Comparison of ENCODE assay signal across 10 mouse cellular contexts in the genomic region with DNA sequence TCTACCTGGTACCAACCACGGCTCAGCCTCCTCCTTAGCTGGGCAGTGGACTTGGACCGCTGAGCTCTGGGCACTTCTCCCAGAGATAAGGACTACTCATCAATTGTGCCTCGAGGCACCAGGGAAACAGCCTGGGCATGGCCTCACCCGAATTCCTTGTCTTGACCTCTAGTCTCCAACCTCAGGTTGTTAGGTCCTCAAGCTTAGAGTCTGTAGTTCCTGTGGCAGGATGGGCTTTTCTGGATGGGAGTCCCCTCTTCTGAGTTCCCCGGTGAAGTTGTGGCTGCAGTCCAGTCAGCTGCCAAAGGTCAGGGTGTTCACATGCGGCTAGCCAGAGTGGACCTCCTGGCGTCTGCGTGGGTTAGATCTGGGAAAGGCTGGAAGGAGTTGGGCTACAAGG. TPM values are rescaled to one million over a fixed set of nuclear protein-coding genes. Genes with fewer than 3 reads are reported as not detected.
DNase-seq lines count a peak whose midpoint lies in the region; ATAC-seq lines count a peak whose summit lies in the region.
"Had no signal": no experiment of that assay in that cellular context is flagged by ENCODE, and none has a peak within 500 bp of the region (broad histone marks: within the 10 kb centered on the region; RNA-seq: fewer than 3 reads in every experiment).

No protein-coding gene starts in this region.

- 78% methylated on average over 8 of the region's 8 CpGs for WGBS in hindbrain, embryonic 10.5 days
- 68% methylated on average over 8 of the region's 8 CpGs for WGBS in hindbrain, embryonic 16.5 days
- 57% methylated on average over 8 of the region's 8 CpGs for WGBS in heart, embryonic 11.5 days (ENCODE audit: insufficient replicate concordance)
- WGBS in limb, embryonic 12.5 days, result 75% methylated on average over 8 of the region's 8 CpGs

- peak overlapping the region; percentile 60; the same call in 1 of the 2 replicates for H3K4me3 ChIP-seq in hindbrain, embryonic 10.5 days
- H3K4me3 ChIP-seq in hindbrain, embryonic 16.5 days (ENCODE audit: low read length), result no peak overlapping the region
- 0 out of 2 replicates have a peak overlapping the region, but pooled peaks have one; percentile 59 for H3K4me3 ChIP-seq in heart, embryonic 11.5 days (ENCODE audit: low read depth, low read length)
- peak overlapping the region; percentile 50; the same call in 1 of the 2 replicates for H3K4me3 ChIP-seq in limb, embryonic 12.5 days (replicated peaks)

- H3K4me2 ChIP-seq in hindbrain, embryonic 16.5 days (ENCODE audit: low read length), result no peak overlapping the region
- peak overlapping the region; percentile 83 for H3K4me2 ChIP-seq in heart, embryonic 11.5 days
- H3K4me2 ChIP-seq in limb, embryonic 12.5 days, result peak overlapping the region; percentile 84; the same call in 1 of the 2 replicates

- H3K4me1 ChIP-seq in hindbrain, embryonic 10.5 days (replicated peaks), result peaks cover 67% of the 10 kb centered on the region
- H3K4me1 ChIP-seq in hindbrain, embryonic 16.5 days (ENCODE audit: control insufficient read depth, insufficient read depth, low read depth, low read length), result peaks cover 26% of the 10 kb centered on the region
- peaks cover 44% of the 10 kb centered on the region for H3K4me1 ChIP-seq in heart, embryonic 11.5 days (ENCODE audit: control insufficient read depth, insufficient read depth, low read length)
- peaks cover 25% of the 10 kb centered on the region for H3K4me1 ChIP-seq in limb, embryonic 12.5 days (replicated peaks)

- no peaks in the 10 kb centered on the region for H3K9me3 ChIP-seq in hindbrain, embryonic 10.5 days
- no peaks in the 10 kb centered on the region for H3K9me3 ChIP-seq in hindbrain, embryonic 16.5 days (ENCODE audit: control insufficient read depth, low read length)
- H3K9me3 ChIP-seq in heart, embryonic 11.5 days (replicated peaks; ENCODE audit: control insufficient read depth, low read length), result no peaks in the 10 kb centered on the region
- no peaks in the 10 kb centered on the region for H3K9me3 ChIP-seq in limb, embryonic 12.5 days

- no peak for ATAC-seq in hindbrain, embryonic 16.5 days
- ATAC-seq in heart, embryonic 11.5 days (replicated peaks; ENCODE audit: insufficient number of reproducible peaks, low FRiP score, low TSS enrichment), result no peak
- no peak for ATAC-seq in limb, embryonic 12.5 days (ENCODE audit: insufficient number of reproducible peaks, insufficient read depth, low FRiP score, low TSS enrichment, low read depth)
- no peak for ATAC-seq in erythroblast, adult 5-6 weeks (replicated peaks; ENCODE audit: low FRiP score, poor library complexity, severe bottlenecking)
- ATAC-seq: forebrain, embryonic 16.5 days had no signal

- no peaks in the 10 kb centered on the region for H3K36me3 ChIP-seq in hindbrain, embryonic 10.5 days
- no peaks in the 10 kb centered on the region for H3K36me3 ChIP-seq in hindbrain, embryonic 16.5 days (ENCODE audit: control insufficient read depth, insufficient read depth, low read length)
- H3K36me3 ChIP-seq in heart, embryonic 11.5 days (ENCODE audit: control insufficient read depth, insufficient read depth, low read length), result no peaks in the 10 kb centered on the region
- no peaks in the 10 kb centered on the region for H3K36me3 ChIP-seq in limb, embryonic 12.5 days

- H3K27ac ChIP-seq in hindbrain, embryonic 10.5 days, result peak overlapping the region; percentile 78; the same call in 1 of the 2 replicates
- H3K27ac ChIP-seq in hindbrain, embryonic 16.5 days (ENCODE audit: low read depth, low read length), result no peak overlapping the region
- H3K27ac ChIP-seq in heart, embryonic 11.5 days (ENCODE audit: low read depth, low read length), result no peak overlapping the region
- no peak overlapping the region for H3K27ac ChIP-seq in limb, embryonic 12.5 days

- H3K27me3 ChIP-seq in hindbrain, embryonic 10.5 days (ENCODE audit: insufficient read depth, poor library complexity, severe bottlenecking), result peaks cover 90% of the 10 kb centered on the region
- H3K27me3 ChIP-seq in hindbrain, embryonic 16.5 days (replicated peaks; ENCODE audit: control insufficient read depth, insufficient read depth, low read length), result peaks cover 19% of the 10 kb centered on the region
- H3K27me3 ChIP-seq in heart, embryonic 11.5 days (ENCODE audit: control insufficient read depth, insufficient read depth, low read length), result no peaks in the 10 kb centered on the region
- peaks cover 80% of the 10 kb centered on the region for H3K27me3 ChIP-seq in limb, embryonic 12.5 days

- no peak overlapping the region for H3K9ac ChIP-seq in hindbrain, embryonic 16.5 days (ENCODE audit: low read depth, low read length)
- no peak overlapping the region for H3K9ac ChIP-seq in heart, embryonic 11.5 days (ENCODE audit: low read depth, low read length)
- H3K9ac ChIP-seq in limb, embryonic 12.5 days (replicated peaks), result no peak overlapping the region

- no peak for DNase-seq in hindbrain, embryonic 10.5 days (ENCODE audit: low spot score)
- peak; percentile 13 to 24 for DNase-seq in B cell, adult 2 months
- no peak for DNase-seq in layer of hippocampus, adult 11-12 months (ENCODE audit: low spot score)
- DNase-seq in adrenal gland, postnatal 36 days, result no peak
- DNase-seq: cerebellum, adult 18-20 months had no signal

RNA-seq across cellular contexts. Expression of a gene that starts 4.9 kb away (rescaled TPM):
- polyA plus RNA-seq in hindbrain, embryonic 10.5 days (2016; fragmentation: Nextera tagmentation; extraction: Ambion mirVana), result 84.9 and 97.7 TPM in 2 replicates
- 29.8 and 40.7 TPM in 2 replicates for polyA plus RNA-seq in hindbrain, embryonic 16.5 days (2015; fragmentation: Nextera tagmentation; extraction: Ambion mirVana)
- 525 and 533 TPM in 2 replicates for polyA plus RNA-seq in heart, embryonic 11.5 days (2014; fragmentation: Nextera tagmentation; extraction: Ambion mirVana)
- polyA plus RNA-seq in limb, embryonic 12.5 days (2016; fragmentation: Nextera tagmentation; extraction: Ambion mirVana), result 71.0 and 73.2 TPM in 2 replicates
- 10 to 100 TPM; 44.1 to 71.1 TPM for total RNA-seq in adrenal gland, postnatal 36 days (2021)
- total RNA-seq in erythroblast, adult 5-6 weeks (2015; ENCODE audit: low replicate concordance), result 111 and 139 TPM in 2 replicates
- total RNA-seq in erythroblast, adult 5-6 weeks (2017; ENCODE audit: low replicate concordance), result 75.3 and 179 TPM in 2 replicates

RNA-seq across cellular contexts. Expression of a gene that starts 5.2 kb away (rescaled TPM):
- 59.5 and 66.4 TPM in 2 replicates for polyA plus RNA-seq in hindbrain, embryonic 10.5 days (2016; fragmentation: Nextera tagmentation; extraction: Ambion mirVana)
- polyA plus RNA-seq in hindbrain, embryonic 16.5 days (2015; fragmentation: Nextera tagmentation; extraction: Ambion mirVana), result 14.5 and 18.3 TPM in 2 replicates
- polyA plus RNA-seq in heart, embryonic 11.5 days (2014; fragmentation: Nextera tagmentation; extraction: Ambion mirVana), result 15.8 and 16.6 TPM in 2 replicates
- 44.1 and 44.6 TPM in 2 replicates for polyA plus RNA-seq in limb, embryonic 12.5 days (2016; fragmentation: Nextera tagmentation; extraction: Ambion mirVana)
- 1 to 10 TPM; 1.7 TPM for total RNA-seq in adrenal gland, postnatal 36 days (2021)
- 1.0 and 1.9 TPM in 2 replicates for total RNA-seq in erythroblast, adult 5-6 weeks (2015; ENCODE audit: low replicate concordance)
- 7.5 and 8.2 TPM in 2 replicates for total RNA-seq in erythroblast, adult 5-6 weeks (2017; ENCODE audit: low replicate concordance)

RNA-seq across cellular contexts. Expression of a gene that starts 11.0 kb away (rescaled TPM):
- 195 and 260 TPM in 2 replicates for polyA plus RNA-seq in hindbrain, embryonic 10.5 days (2016; fragmentation: Nextera tagmentation; extraction: Ambion mirVana)
- 342 and 346 TPM in 2 replicates for polyA plus RNA-seq in hindbrain, embryonic 16.5 days (2015; fragmentation: Nextera tagmentation; extraction: Ambion mirVana)
- polyA plus RNA-seq in heart, embryonic 11.5 days (2014; fragmentation: Nextera tagmentation; extraction: Ambion mirVana), result 1,118 and 1,169 TPM in 2 replicates
- polyA plus RNA-seq in limb, embryonic 12.5 days (2016; fragmentation: Nextera tagmentation; extraction: Ambion mirVana), result 51.4 and 53.7 TPM in 2 replicates
- total RNA-seq in adrenal gland, postnatal 36 days (2021), result 10 to 100 TPM; 51.8 to 52.5 TPM
- total RNA-seq in erythroblast, adult 5-6 weeks (2015; ENCODE audit: low replicate concordance), result 6.9 and 9.0 TPM in 2 replicates
- 3.6 and 3.9 TPM in 2 replicates for total RNA-seq in erythroblast, adult 5-6 weeks (2017; ENCODE audit: low replicate concordance)

RNA-seq across cellular contexts. Expression of a gene that starts 34.7 kb away (rescaled TPM):
- polyA plus RNA-seq in hindbrain, embryonic 10.5 days (2016; fragmentation: Nextera tagmentation; extraction: Ambion mirVana), result 16.4 and 24.8 TPM in 2 replicates
- 50.8 and 52.2 TPM in 2 replicates for polyA plus RNA-seq in hindbrain, embryonic 16.5 days (2015; fragmentation: Nextera tagmentation; extraction: Ambion mirVana)
- polyA plus RNA-seq in heart, embryonic 11.5 days (2014; fragmentation: Nextera tagmentation; extraction: Ambion mirVana), result 1.00 and 1.5 TPM in 2 replicates
- 17.5 and 18.7 TPM in 2 replicates for polyA plus RNA-seq in limb, embryonic 12.5 days (2016; fragmentation: Nextera tagmentation; extraction: Ambion mirVana)
- 1 to 10 TPM; 4.5 to 7.4 TPM for total RNA-seq in adrenal gland, postnatal 36 days (2021)
- total RNA-seq in erythroblast, adult 5-6 weeks (2015; ENCODE audit: low replicate concordance), result not detected in 2 replicates
- 1.0 TPM in 1 of 2 replicates, not detected in the other for total RNA-seq in erythroblast, adult 5-6 weeks (2017; ENCODE audit: low replicate concordance)

RNA-seq across cellular contexts. Expression of a gene that starts 53.0 kb away (rescaled TPM):
- 18.5 and 20.6 TPM in 2 replicates for polyA plus RNA-seq in hindbrain, embryonic 10.5 days (2016; fragmentation: Nextera tagmentation; extraction: Ambion mirVana)
- 13.4 and 14.6 TPM in 2 replicates for polyA plus RNA-seq in hindbrain, embryonic 16.5 days (2015; fragmentation: Nextera tagmentation; extraction: Ambion mirVana)
- 12.3 and 14.7 TPM in 2 replicates for polyA plus RNA-seq in heart, embryonic 11.5 days (2014; fragmentation: Nextera tagmentation; extraction: Ambion mirVana)
- 19.3 and 20.5 TPM in 2 replicates for polyA plus RNA-seq in limb, embryonic 12.5 days (2016; fragmentation: Nextera tagmentation; extraction: Ambion mirVana)
- 10 to 100 TPM; 76.8 to 99.8 TPM for total RNA-seq in adrenal gland, postnatal 36 days (2021)
- 14.8 and 15.0 TPM in 2 replicates for total RNA-seq in erythroblast, adult 5-6 weeks (2015; ENCODE audit: low replicate concordance)
- 8.5 and 13.6 TPM in 2 replicates for total RNA-seq in erythroblast, adult 5-6 weeks (2017; ENCODE audit: low replicate concordance)

Comparison
In these comparisons a context has a peak if more than half of its experiments do, and no peak if none do; other contexts are left out.
1. DNase-seq: peak in B cell, adult 2 months (2 of 2); none in hindbrain, embryonic 10.5 days (single experiment), layer of hippocampus, adult 11-12 months (single experiment) and adrenal gland, postnatal 36 days (0 of 2).